Mouse (Mus musculus): ENCODE results near the gene Setd4. TPM values are rescaled to one million over a fixed set of nuclear protein-coding genes. Genes with fewer than 3 reads are reported as not detected.

Gene Setd4
- total and polyA plus RNA-seq, 3 experiments = 20.2 to 24.6 (median 23.0) TPM

- Histone ChIP-seq H3K36me3 (replicated peaks in 1 of 2; ENCODE audit: control insufficient read depth in 1 of 2, insufficient read depth in 1 of 2, low read length in 1 of 2) (peaks cover 0 to 8% of the 10 kb centered on the region in 2 experiments), H3K9me3 (replicated peaks; ENCODE audit: low read length) (no peaks in the 10 kb centered on the region), H3K9ac (ENCODE audit: insufficient read depth, low read depth) (no peak overlapping the region), H3K4me1 (ENCODE audit: control insufficient read depth in 1 of 2, insufficient read depth in 2 of 2) (peaks cover 24 to 28% of the 10 kb centered on the region in 2 experiments), H3K27me3 (replicated peaks) (no peaks in the 10 kb centered on the region), H3K27ac (ENCODE audit: insufficient read depth, low read depth) (no peak overlapping the region), H3K4me2 (ENCODE audit: insufficient read depth, low read depth, poor library complexity, severe bottlenecking) (no peak overlapping the region), H3K4me3 (replicated peaks in 1 of 3; ENCODE audit: low read depth in 2 of 3, low read length in 2 of 3, poor library complexity in 1 of 3) (no peak overlapping the region), H3K79me2 (replicated peaks; ENCODE audit: control insufficient read depth, extremely low read depth, insufficient read depth, poor library complexity, severe bottlenecking) (no peaks in the 10 kb centered on the region)
- TF ChIP-seq POLR2AphosphoS2 (IDR thresholded peaks at IDR 0.05; ENCODE audit: low read depth, low read length) (no peak), ZMIZ1 (IDR thresholded peaks at IDR 0.05; ENCODE audit: low read depth, low read length) (no peak), MAX (IDR thresholded peaks at IDR 0.05; ENCODE audit: low read length) (no peak)
- dilution Hi-C loops (cut with MboI; ENCODE audit: extremely low pct_ligation_motif_present, extremely low pct_unique_long_range_greater_than_20kb, low sequenced_read_pairs) (no loop called here), in situ Hi-C loops (cut with MboI; ENCODE audit: low pct_ligation_motif_present, low pct_unique_long_range_greater_than_20kb, low sequenced_read_pairs) (no loop called here)
- no peak for DNase-seq (ENCODE audit: extremely low read depth)
Measured at GRCm38 (mm10) chr16:93578346-93579005, 25.4 kb downstream of the Setd4 start.

GRCm38 (mm10) chr16:93576412-93577082, 27.3 kb downstream of the Setd4 start:
- in situ Hi-C loops (cut with MboI; ENCODE audit: low pct_ligation_motif_present, low pct_unique_long_range_greater_than_20kb, low sequenced_read_pairs) = no loop called here
- dilution Hi-C loops (cut with MboI; ENCODE audit: extremely low pct_ligation_motif_present, extremely low pct_unique_long_range_greater_than_20kb, low sequenced_read_pairs) = no loop called here

GRCm38 (mm10) chr16:93575574-93575973, 28.3 kb downstream of the Setd4 start:
- Histone ChIP-seq H3K9me3 (replicated peaks; ENCODE audit: low read length) (no peaks in the 10 kb centered on the region), H3K27ac (ENCODE audit: insufficient read depth, low read depth) (no peak overlapping the region), H3K4me1 (ENCODE audit: control insufficient read depth in 1 of 2, insufficient read depth in 2 of 2) (peaks cover 21 to 25% of the 10 kb centered on the region in 2 experiments), H3K4me3 (replicated peaks in 1 of 3; ENCODE audit: low read depth in 2 of 3, low read length in 2 of 3, poor library complexity in 1 of 3) (no peak overlapping the region), H3K79me2 (replicated peaks; ENCODE audit: control insufficient read depth, extremely low read depth, insufficient read depth, poor library complexity, severe bottlenecking) (no peaks in the 10 kb centered on the region), H3K9ac (ENCODE audit: insufficient read depth, low read depth) (no peak overlapping the region), H3K36me3 (replicated peaks in 1 of 2; ENCODE audit: control insufficient read depth in 1 of 2, insufficient read depth in 1 of 2, low read length in 1 of 2) (peaks cover 0 to 3% of the 10 kb centered on the region in 2 experiments), H3K4me2 (ENCODE audit: insufficient read depth, low read depth, poor library complexity, severe bottlenecking) (no peak overlapping the region), H3K27me3 (replicated peaks) (no peaks in the 10 kb centered on the region)
- in situ Hi-C loops (cut with MboI; ENCODE audit: low pct_ligation_motif_present, low pct_unique_long_range_greater_than_20kb, low sequenced_read_pairs) = no loop called here
- DNase-seq (ENCODE audit: extremely low read depth) = no peak
- no peak for TF ChIP-seq ZNF384 (IDR thresholded peaks at IDR 0.05; ENCODE audit: low read depth, low read length)
- no peak for TF ChIP-seq POLR2A (IDR thresholded peaks at IDR 0.05; ENCODE audit: low read depth, low read length)
- no peak for TF ChIP-seq HCFC1 (IDR thresholded peaks at IDR 0.05; ENCODE audit: low read depth, low read length)
- no peak for TF ChIP-seq USF1 (IDR thresholded peaks at IDR 0.05; ENCODE audit: low read depth, low read length)
- no peak for TF ChIP-seq CHD2 (IDR thresholded peaks at IDR 0.05; ENCODE audit: low read length)
- TF ChIP-seq MYC (IDR thresholded peaks at IDR 0.05; ENCODE audit: low read depth, low read length) = no peak
- TF ChIP-seq NELFE (IDR thresholded peaks at IDR 0.05; ENCODE audit: low read depth, low read length) = no peak
- TF ChIP-seq SMC3 (IDR thresholded peaks at IDR 0.05; ENCODE audit: low read depth, low read length) = no peak
- no peak for TF ChIP-seq MAZ (IDR thresholded peaks at IDR 0.05; ENCODE audit: low read depth, low read length)
- no peak for TF ChIP-seq CTCF (conservative IDR thresholded peaks at IDR 0.05 in 1 of 2, IDR thresholded peaks at IDR 0.05 in 1 of 2; ENCODE audit: low read depth in 2 of 2, low read length in 2 of 2)
- TF ChIP-seq CHD1 (IDR thresholded peaks at IDR 0.05; ENCODE audit: low read depth, low read length) = no peak
- no peak for TF ChIP-seq NRF1 (IDR thresholded peaks at IDR 0.05; ENCODE audit: low read depth, low read length)
- TF ChIP-seq EP300 (IDR thresholded peaks at IDR 0.05; ENCODE audit: low read length) = no peak
- TF ChIP-seq RAD21 (IDR thresholded peaks at IDR 0.05; ENCODE audit: low read depth, low read length) = no peak
- no peak for TF ChIP-seq JUN (IDR thresholded peaks at IDR 0.05; ENCODE audit: insufficient read depth, low read depth, low read length)
- no peak for TF ChIP-seq PAX5 (IDR thresholded peaks at IDR 0.05; ENCODE audit: low read length)
- no peak for TF ChIP-seq UBTF (IDR thresholded peaks at IDR 0.05; ENCODE audit: low read depth, low read length)
- no peak for TF ChIP-seq MEF2A (IDR thresholded peaks at IDR 0.05; ENCODE audit: borderline replicate concordance, low read depth, low read length)
- no peak for TF ChIP-seq ELF1 (IDR thresholded peaks at IDR 0.05; ENCODE audit: low read depth, low read length)
- no peak for TF ChIP-seq SIN3A (IDR thresholded peaks at IDR 0.05; ENCODE audit: low read length)
- dilution Hi-C loops (cut with MboI; ENCODE audit: extremely low pct_ligation_motif_present, extremely low pct_unique_long_range_greater_than_20kb, low sequenced_read_pairs) = no loop called here

More at GRCm38 (mm10) chr16:93576412-93577082, 27.3 kb downstream of the Setd4 start:
- H3K36me3 ChIP-seq (replicated peaks in 1 of 2; ENCODE audit: control insufficient read depth in 1 of 2, insufficient read depth in 1 of 2, low read length in 1 of 2) = peaks cover 0 to 6% of the 10 kb centered on the region in 2 experiments
- no peaks in the 10 kb centered on the region for H3K9me3 ChIP-seq (replicated peaks; ENCODE audit: low read length)
- no peak overlapping the region for H3K4me3 ChIP-seq (replicated peaks in 1 of 3; ENCODE audit: low read depth in 2 of 3, low read length in 2 of 3, poor library complexity in 1 of 3)
- DNase-seq (ENCODE audit: extremely low read depth) = peak; percentile 86
- no peak overlapping the region for H3K9ac ChIP-seq (ENCODE audit: insufficient read depth, low read depth)
- no peaks in the 10 kb centered on the region for H3K79me2 ChIP-seq (replicated peaks; ENCODE audit: control insufficient read depth, extremely low read depth, insufficient read depth, poor library complexity, severe bottlenecking)
- H3K4me1 ChIP-seq (ENCODE audit: control insufficient read depth in 1 of 2, insufficient read depth in 2 of 2) = peaks cover 25 to 28% of the 10 kb centered on the region in 2 experiments
- H3K27ac ChIP-seq (ENCODE audit: insufficient read depth, low read depth) = no peak overlapping the region
- H3K4me2 ChIP-seq (ENCODE audit: insufficient read depth, low read depth, poor library complexity, severe bottlenecking) = no peak overlapping the region; the same call in 1 of the 2 replicates
- no peak for TF ChIP-seq NELFE (IDR thresholded peaks at IDR 0.05; ENCODE audit: low read depth, low read length)
- TF ChIP-seq GABPA (IDR thresholded peaks at IDR 0.05; ENCODE audit: insufficient replicate concordance, low read depth, low read length) = no peak
- peak; percentile 95 to 99 for TF ChIP-seq CTCF (conservative IDR thresholded peaks at IDR 0.05 in 1 of 2, IDR thresholded peaks at IDR 0.05 in 1 of 2; ENCODE audit: low read depth in 2 of 2, low read length in 2 of 2)
- TF ChIP-seq MAFK (IDR thresholded peaks at IDR 0.05; ENCODE audit: insufficient replicate concordance, low read length) = peak; percentile 15; the same call in 1 of the 2 replicates
- peak; percentile 97 for TF ChIP-seq RAD21 (IDR thresholded peaks at IDR 0.05; ENCODE audit: low read depth, low read length)
- TF ChIP-seq SMC3 (IDR thresholded peaks at IDR 0.05; ENCODE audit: low read depth, low read length) = peak; percentile 85
- H3K27me3 ChIP-seq (replicated peaks) = no peaks in the 10 kb centered on the region

Measured in CH12.LX (cell line).